Mouse (Mus musculus) cerebellum, adult 9-10 months (tissue): ENCODE data around the gene Col11a1.

Experiments
- DNase-seq: peaks from one replicate; pipeline ENCODE4 v3.0.0; 2022

Col11a1 gene

GRCm38 (mm10) chr3:114029971-114030635 lies at the start of gene Col11a1:
Gene Col11a1 (plus strand): TSS chr3:114030540.
- DNase-seq: peak; percentile 18

GRCm38 (mm10) chr3:113990936-113991335 lies 39.4 kb upstream of the Col11a1 start:
- DNase-seq: no peak

GRCm38 (mm10) chr3:114030886-114031285 lies 546 bp downstream of the Col11a1 start:
- DNase-seq: no peak

GRCm38 (mm10) chr3:114031351-114032213 lies 1.2 kb downstream of the Col11a1 start:
- DNase-seq: no peak

GRCm38 (mm10) chr3:114032333-114032732 lies 2.0 kb downstream of the Col11a1 start:
- DNase-seq: peak; percentile 5

- DNase-seq: no peak
These were observed 22.1 kb downstream of the Col11a1 start for GRCm38 (mm10) chr3:114052406-114052805.

- no peak for DNase-seq
These were observed 23.2 kb downstream of the Col11a1 start for GRCm38 (mm10) chr3:114053501-114053900.

GRCm38 (mm10) chr3:114065123-114065522 lies 34.8 kb downstream of the Col11a1 start:
- no peak for DNase-seq

GRCm38 (mm10) chr3:114065587-114065986 lies 35.2 kb downstream of the Col11a1 start:
- no peak for DNase-seq

- no peak for DNase-seq
These were observed 69.0 kb downstream of the Col11a1 start for GRCm38 (mm10) chr3:114099335-114099734.

- no peak for DNase-seq
These were observed 76.8 kb downstream of the Col11a1 start for GRCm38 (mm10) chr3:114107099-114107498.

GRCm38 (mm10) chr3:114147140-114147539 lies 116.8 kb downstream of the Col11a1 start:
- peak; percentile 13 for DNase-seq

GRCm38 (mm10) chr3:114197964-114198750 lies 167.8 kb downstream of the Col11a1 start:
- DNase-seq: no peak

GRCm38 (mm10) chr3:114212255-114212654 lies 181.9 kb downstream of the Col11a1 start:
- no peak for DNase-seq

GRCm38 (mm10) chr3:114216105-114216504 lies 185.8 kb downstream of the Col11a1 start:
- DNase-seq: no peak

GRCm38 (mm10) chr3:114229501-114229900 lies 199.2 kb downstream of the Col11a1 start:
- DNase-seq: no peak
